Mouse (Mus musculus): ENCODE data around the gene Galt.

The Galt gene

GRCm38 (mm10) chr4:41754797-41755337 is at the start of gene Galt:
Galt (plus strand) TSS chr4:41755228.
- CTCF ChIA-PET = no interaction called here

GRCm38 (mm10) chr4:41705922-41706754 is 48.9 kb upstream of the Galt start:
- CTCF ChIA-PET = no interaction called here

DNA sequence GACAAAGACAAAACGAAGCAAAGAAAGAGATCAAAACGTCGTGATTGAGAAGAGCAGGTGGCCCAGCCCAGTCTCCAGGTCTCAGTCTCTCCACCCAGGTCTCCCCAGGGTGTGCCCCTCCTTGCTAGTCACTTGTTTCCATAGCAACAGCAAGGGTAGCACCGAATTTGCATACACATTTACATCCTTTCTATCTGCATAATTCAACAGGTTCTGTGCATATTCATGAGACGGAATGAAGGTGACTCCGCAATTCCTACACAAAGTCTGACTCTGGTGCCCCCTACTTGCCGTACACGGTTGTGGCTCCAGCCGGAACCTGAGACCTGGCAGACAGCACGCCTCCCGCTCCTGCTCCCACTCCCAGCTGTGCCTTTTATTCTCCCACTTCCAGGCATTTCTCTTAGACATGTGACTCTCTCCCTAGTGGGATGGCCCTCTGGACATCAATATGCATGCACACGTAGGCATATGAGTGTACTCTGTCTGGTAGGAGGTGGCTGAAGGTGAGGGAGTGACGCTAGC is 48.0 kb upstream of the Galt start:
- CTCF ChIA-PET = interaction anchor here (0.8 kb wide), 1 partner anchor 93 kb away, joined by 3 read pairs; no protein-coding TSS in a partner anchor

GRCm38 (mm10) chr4:41708192-41708745 is 46.8 kb upstream of the Galt start:
- CTCF ChIA-PET = no interaction called here

DNA sequence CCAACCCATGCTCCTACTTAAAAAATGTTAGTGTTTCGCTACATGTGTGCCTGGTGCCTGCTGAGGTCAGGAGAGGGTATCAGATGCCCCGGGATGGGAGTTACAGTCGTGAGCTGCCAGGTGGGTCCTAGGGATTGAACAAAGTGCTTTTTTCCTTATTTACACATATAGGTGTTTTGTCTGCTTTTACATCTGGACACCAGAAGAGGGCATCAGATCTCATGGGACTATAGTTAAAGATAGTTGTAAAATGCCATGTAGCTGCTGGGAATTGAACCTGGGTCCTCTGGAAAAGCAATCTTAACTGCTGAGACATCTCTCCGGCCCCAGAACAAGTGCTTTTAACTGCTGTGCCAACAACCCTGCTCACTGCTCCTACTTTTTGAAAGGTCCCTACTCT is 44.8 kb upstream of the Galt start:
- CTCF ChIA-PET = no interaction called here

DNA sequence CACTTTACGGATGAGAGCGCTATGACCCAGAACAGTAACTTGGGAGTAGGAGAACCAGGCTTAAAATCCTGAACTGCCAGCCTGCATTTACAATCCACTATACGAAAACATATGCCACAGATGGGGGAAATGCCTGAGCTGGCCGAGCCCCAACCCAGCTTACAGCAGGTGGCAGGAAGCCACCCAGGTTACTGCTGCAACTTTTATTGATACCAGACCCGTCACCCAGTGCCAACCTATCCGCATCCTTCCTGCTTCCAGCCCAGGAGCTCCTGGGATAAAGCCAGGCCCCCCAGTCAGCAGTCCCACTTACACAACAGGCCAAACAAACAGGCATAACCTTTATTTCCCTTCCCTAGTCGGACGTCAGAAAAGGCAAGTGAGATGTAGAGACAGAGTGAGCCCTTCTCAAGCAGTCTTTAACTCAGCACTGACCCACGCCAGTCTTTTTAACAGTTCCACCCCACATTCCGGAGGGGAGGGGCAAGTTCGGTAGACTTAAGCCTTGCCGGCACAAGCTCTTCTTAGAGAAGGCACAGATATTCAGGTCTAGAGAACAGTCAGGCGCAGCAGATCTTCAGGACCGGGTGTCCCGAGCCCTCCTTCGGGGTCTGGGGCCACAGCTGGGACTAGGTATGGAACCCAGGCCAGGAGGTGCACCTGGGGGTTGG is 43.2 kb upstream of the Galt start:
- CTCF ChIA-PET = interaction anchor here (0.9 to 1.0 kb wide), 2 partner anchors 26 to 29 kb away, joined by 3 to 4 read pairs; no protein-coding TSS in a partner anchor

DNA sequence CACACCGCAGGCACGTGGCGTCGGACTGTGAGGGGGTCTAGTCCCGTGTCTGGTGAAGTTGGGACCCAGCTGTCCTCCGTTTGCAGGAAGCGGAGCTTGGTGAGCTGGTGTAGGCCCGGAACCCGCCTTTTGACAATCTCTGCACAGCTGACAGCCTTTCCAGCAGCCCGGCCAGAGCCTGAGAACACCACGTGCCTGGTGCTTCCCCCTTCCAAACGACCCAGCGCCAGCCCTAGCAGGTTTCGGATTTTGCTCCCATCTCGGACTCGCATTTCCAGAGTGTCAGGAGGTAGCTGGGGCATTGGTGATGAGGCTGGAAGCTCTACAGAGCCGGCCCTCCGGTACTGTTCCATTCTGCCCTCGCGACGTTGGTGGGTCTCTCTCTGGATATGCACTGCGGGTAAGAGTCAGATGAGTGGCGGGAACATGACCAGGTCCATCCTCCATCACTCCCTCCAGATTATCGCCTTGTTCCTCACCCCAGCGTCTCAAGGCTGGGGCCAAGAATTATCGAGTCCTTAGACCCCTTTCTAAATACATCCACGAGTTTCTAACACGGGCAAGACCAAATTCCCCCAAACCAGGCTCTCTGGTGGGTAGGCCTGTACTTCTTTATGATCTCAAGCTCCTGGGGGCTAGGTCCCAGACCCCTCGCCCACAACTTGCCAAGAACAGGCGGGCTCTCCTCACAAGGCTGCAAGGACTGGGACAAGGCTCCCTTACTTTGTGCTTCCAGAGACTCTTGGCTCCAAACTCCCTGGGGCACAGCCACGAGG is 42.4 kb upstream of the Galt start:
- CTCF ChIA-PET = interaction anchor here (0.9 kb wide), 1 partner anchor 25 kb away, joined by 3 read pairs; no protein-coding TSS in a partner anchor

GRCm38 (mm10) chr4:41713197-41714067 is 41.6 kb upstream of the Galt start, which contains the start of gene Rpp25l:
Rpp25l (minus strand) TSS chr4:41713534.
- CTCF ChIA-PET = interaction anchor here (1.0 to 1.3 kb wide), 3 partner anchors 9 to 23 kb away, joined by 3 to 5 read pairs (median 4); no protein-coding TSS in a partner anchor

DNA sequence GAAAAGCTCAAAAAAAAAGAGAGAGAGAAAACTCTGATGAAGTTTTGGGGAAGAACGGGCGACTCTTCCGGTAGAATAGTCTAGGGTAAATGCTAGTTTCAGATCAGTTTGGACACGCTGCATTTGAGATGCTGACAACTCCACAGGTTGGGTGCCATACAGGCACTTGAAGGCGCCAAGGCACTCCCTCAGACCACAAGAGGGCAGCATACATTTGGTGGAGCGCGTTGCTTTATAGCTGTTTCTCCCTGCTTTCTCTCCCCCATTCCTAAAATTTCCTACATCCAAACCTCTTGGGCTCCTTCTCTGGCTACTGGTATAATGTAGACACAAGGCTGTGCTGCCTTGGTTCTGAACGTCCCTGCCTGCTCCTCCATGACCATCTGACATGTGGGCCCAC is 40.8 kb upstream of the Galt start:
- CTCF ChIA-PET = interaction anchor here (0.5 to 1.3 kb wide), 4 partner anchors 8 to 87 kb away, joined by 3 to 5 read pairs (median 4); no protein-coding TSS in a partner anchor

DNA sequence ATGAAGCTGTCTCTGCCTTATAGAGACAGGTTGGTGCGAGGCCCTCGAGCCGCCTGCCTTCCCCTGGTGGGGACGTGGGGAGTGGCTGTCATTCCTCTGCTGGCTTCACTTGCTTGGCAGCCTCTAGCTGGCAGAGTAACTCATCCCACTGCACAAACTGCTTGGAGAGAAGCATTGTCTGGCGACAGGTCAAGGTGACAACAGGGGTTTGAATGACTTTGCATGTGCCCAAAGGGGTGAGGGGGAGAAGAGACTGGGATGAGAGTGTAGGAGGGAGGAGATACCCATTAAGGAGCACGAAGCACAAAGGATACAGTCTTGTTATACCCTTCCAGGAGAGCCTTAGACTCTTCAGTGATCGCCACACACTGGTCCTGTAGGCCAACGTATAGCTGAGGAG is 39.9 kb upstream of the Galt start:
- CTCF ChIA-PET = interaction anchor here (1.3 kb wide), 1 partner anchor 8 kb away, joined by 5 read pairs; no protein-coding TSS in a partner anchor

DNA sequence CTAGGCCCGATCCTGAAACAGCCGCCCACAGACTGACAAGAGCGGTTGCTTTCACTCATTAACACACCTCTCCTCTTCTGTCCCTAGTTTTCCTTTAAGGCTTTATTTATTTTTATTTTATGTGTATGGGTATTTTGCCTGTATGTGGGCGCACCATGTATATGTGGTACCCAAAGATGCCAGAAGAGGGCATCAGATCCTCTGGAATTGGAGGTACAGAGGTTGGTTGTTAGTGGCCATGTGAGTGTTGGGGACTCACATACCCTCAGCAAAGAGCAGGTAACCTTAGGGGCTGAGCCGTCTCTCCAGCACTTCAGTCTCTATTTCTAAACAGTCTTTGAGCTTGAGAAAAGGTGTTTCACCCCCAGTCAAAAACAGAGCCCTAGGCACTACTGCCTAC is 39.4 kb upstream of the Galt start:
- CTCF ChIA-PET = interaction anchor here (0.5 to 1.0 kb wide), 2 partner anchors 23 to 1436 kb away, joined by 3 to 14 read pairs; no protein-coding TSS in a partner anchor

GRCm38 (mm10) chr4:41716834-41717233 is 38.2 kb upstream of the Galt start:
- CTCF ChIA-PET = no interaction called here

DNA sequence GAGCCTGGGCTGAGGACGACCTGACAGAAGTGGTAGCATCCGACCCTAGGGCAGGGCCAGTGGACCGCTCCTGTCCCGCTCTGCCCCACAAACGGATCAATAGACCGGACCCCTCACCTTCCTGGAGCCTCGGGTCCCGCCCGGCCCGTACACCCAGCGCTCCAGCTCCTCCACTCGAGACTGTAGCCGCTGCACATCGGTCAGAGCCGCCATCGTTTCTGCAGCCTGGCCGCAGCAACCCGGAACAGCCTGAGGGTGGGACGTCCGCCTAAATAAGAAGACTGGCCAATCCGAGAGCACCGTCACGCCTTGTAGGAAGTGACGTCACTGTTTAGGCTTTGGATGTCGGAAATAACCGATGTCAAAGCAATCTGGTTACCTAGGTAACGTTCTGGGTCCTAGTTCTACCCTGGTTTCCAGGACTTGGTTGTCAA is 32.1 kb upstream of the Galt start, which contains the start of gene Dctn3:
Gene Dctn3 (minus strand): TSS at position 253 of the 434 bp plus-strand sequence.
- CTCF ChIA-PET = interaction anchor here (0.9 to 1.0 kb wide), 2 partner anchors 9 kb away, joined by 3 to 5 read pairs; partner anchors contain the start of gene Rpp25l

GRCm38 (mm10) chr4:41726826-41727621 is 28.0 kb upstream of the Galt start:
- CTCF ChIA-PET = interaction anchor here (0.5 kb wide), 1 partner anchor 59 kb away, joined by 5 read pairs; no protein-coding TSS in a partner anchor

DNA sequence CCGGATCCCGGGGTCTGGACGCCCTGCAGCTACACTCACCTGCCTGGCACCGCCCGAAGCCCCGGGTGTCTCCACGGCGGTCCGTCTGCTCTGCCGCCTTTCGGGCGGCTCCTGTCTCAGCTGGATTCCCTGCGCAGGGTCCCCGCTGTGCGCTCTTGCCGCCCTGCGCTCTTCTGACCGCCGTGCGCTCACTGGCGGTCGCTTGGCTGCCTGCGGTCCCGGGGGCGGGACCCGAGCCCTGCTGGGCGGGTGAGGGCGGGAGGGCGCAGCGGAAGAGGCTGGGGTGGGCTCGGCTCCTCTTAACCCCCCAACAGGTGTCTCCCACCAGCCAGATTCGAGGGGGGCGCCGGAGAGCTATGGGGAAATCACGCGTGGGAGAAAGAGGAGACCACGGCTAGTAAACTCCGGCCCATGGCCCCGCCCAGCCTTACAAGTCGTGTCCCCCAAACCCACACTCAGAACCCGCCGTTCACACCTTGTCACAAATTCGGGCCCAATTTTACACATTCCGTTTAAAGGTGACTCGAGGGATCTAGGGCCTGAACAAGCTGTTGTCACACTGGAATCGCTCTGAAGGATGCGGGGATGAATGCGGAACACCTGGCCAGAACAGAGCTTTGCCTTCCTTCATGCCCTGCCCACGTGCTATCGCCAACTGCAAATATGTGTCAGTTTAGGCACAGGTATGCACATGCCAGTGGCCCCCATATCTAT is 23.8 kb upstream of the Galt start, which contains the start of gene Arid3c:
Gene Arid3c (minus strand): TSS at position 91 of the 714 bp plus-strand sequence.
- CTCF ChIA-PET = no interaction called here

DNA sequence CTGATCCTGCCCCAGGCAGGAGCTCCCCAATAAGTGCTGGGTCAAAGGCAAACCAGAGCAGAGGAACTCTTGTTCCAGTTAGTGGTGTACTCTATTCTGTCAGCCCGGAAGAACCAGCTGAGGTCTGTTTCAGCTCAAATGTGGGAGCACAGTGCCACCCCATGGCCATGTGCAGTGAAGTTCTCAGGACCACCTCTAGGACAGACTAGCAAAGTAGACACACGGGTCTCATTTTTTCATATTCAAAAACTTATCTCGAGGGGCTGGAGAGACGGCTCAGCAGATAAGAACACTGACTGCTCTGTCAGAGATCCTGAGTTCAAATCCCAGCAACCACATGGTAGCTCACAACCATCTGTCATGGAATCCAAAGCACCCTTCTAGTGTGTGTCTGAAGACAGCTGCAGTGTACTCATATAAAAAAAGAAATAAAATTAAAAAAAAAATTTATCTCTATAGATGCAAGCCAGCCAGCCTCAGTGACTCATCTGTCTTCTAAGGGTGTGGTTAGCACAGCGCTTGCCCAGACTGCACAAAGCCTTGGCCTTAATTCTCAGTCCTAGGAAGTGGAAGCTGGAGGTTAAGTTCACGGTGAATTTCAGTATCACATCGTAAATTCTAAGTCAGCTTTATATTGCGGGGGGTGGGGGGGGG is 17.3 kb upstream of the Galt start:
- CTCF ChIA-PET = interaction anchor here (0.5 to 1.5 kb wide), 5 partner anchors 22 to 434 kb away, joined by 3 to 14 read pairs (median 4); no protein-coding TSS in a partner anchor

- CTCF ChIA-PET = interaction anchor here (0.5 to 1.5 kb wide), 3 partner anchors 22 to 37 kb away, joined by 3 to 14 read pairs (median 11); no protein-coding TSS in a partner anchor
These were observed 16.8 kb upstream of the Galt start for GRCm38 (mm10) chr4:41738256-41738603.

Measured in spleen, embryonic (tissue).